Mouse (Mus musculus): ENCODE results near the gene Gm38393. TPM values are rescaled to one million over a fixed set of nuclear protein-coding genes. Genes with fewer than 3 reads are reported as not detected.

Gene Gm38393
- total RNA-seq (2015; ENCODE audit: low replicate concordance) (not detected in 2 replicates), total RNA-seq (2017; ENCODE audit: low replicate concordance) (not detected in 2 replicates)

GRCm38 (mm10) chr7:60004606-60005330 is at the start of gene Gm38393, which contains the start of gene Snurf:
Gene Gm38393, minus strand, starts transcription at chr7:60005064.
Gene Snurf, minus strand, starts transcription at chr7:60005049.
- ATAC-seq (replicated peaks; ENCODE audit: low FRiP score, poor library complexity, severe bottlenecking), result no peak

- ATAC-seq (replicated peaks; ENCODE audit: low FRiP score, poor library complexity, severe bottlenecking), result no peak
These were observed 42.8 kb upstream of the Gm38393 start for GRCm38 (mm10) chr7:60047481-60048201.

GRCm38 (mm10) chr7:60013186-60013585 is 8.3 kb upstream of the Gm38393 start:
- no peak for ATAC-seq (replicated peaks; ENCODE audit: low FRiP score, poor library complexity, severe bottlenecking)

- ATAC-seq (replicated peaks; ENCODE audit: low FRiP score, poor library complexity, severe bottlenecking), result no peak
These were observed 3.0 kb upstream of the Gm38393 start for GRCm38 (mm10) chr7:60007727-60008360.

- no peak for ATAC-seq (replicated peaks; ENCODE audit: low FRiP score, poor library complexity, severe bottlenecking)
These were observed 1.4 kb upstream of the Gm38393 start for GRCm38 (mm10) chr7:60006262-60006661.

GRCm38 (mm10) chr7:60003921-60004605 is 801 bp downstream of the Gm38393 start:
- no peak for ATAC-seq (replicated peaks; ENCODE audit: low FRiP score, poor library complexity, severe bottlenecking)

GRCm38 (mm10) chr7:60003006-60003865 is 1.6 kb downstream of the Gm38393 start:
- ATAC-seq (replicated peaks; ENCODE audit: low FRiP score, poor library complexity, severe bottlenecking), result no peak

GRCm38 (mm10) chr7:59978646-59979045 is 26.2 kb downstream of the Gm38393 start:
- ATAC-seq (replicated peaks; ENCODE audit: low FRiP score, poor library complexity, severe bottlenecking), result no peak

Other genes starting within 250 kb of the Gm38393 start
- gene Snurf, start within 50 bp of the Gm38393 start, total RNA-seq (2015; ENCODE audit: low replicate concordance), result not detected in 2 replicates
- not detected in 2 replicates for gene Snurf, start within 50 bp of the Gm38393 start, total RNA-seq (2017; ENCODE audit: low replicate concordance)
- not detected in 2 replicates for gene Snrpn, start 135.2 kb upstream of the Gm38393 start, total RNA-seq (2015; ENCODE audit: low replicate concordance)
- not detected in 2 replicates for gene Snrpn, start 135.2 kb upstream of the Gm38393 start, total RNA-seq (2017; ENCODE audit: low replicate concordance)

Data from erythroid progenitor cell, adult 5-6 weeks (primary cell).